Mouse (Mus musculus) intestine, embryonic 14.5 days (tissue): ENCODE measurements at regions not wholly inside any gene's neighbourhood (a gene's known extent, or its start where the extent isn't known, plus 50 kb on each side); places are given as distances from the start of the nearest gene placed in this dataset.

Source experiments
- ATAC-seq: fragments of 200-750 bp; cut with Nextera tagmentation; replicated peaks from 2 replicates; pipeline ENCODE4 v1.8.0; 2017; ENCODE audit warnings: low read depth, moderate number of reproducible peaks, moderate TSS enrichment, moderate library complexity; ENCODE audit not compliant: low FRiP score, low TSS enrichment
- DNase-seq: peaks from one replicate; pipeline ENCODE4 v3.0.0-alpha.2; 2018; ENCODE audit warnings: low spot score
- H3K27ac ChIP-seq: fragments of 300-500 bp; sonication (generic); 2 replicates; pipeline ENCODE4 v1.5.1; 2014; ENCODE audit warnings: low read depth, mild to moderate bottlenecking, control low read depth
- H3K27me3 ChIP-seq: fragments of 300-500 bp; sonication (generic); replicated peaks from 2 replicates; pipeline ENCODE4 v1.6.1; 2014; ENCODE audit warnings: low read length, control low read depth; ENCODE audit not compliant: control insufficient read depth, insufficient read depth
- H3K36me3 ChIP-seq: fragments of 300-500 bp; sonication (generic); 2 replicates; pipeline ENCODE4 v1.6.1; 2014; ENCODE audit warnings: low read length, control low read depth; ENCODE audit not compliant: control insufficient read depth, insufficient read depth
- H3K4me1 ChIP-seq: fragments of 300-500 bp; sonication (generic); replicated peaks from 2 replicates; pipeline ENCODE4 v1.6.1; 2014; ENCODE audit warnings: low read length, control low read depth, mixed read lengths; ENCODE audit not compliant: control insufficient read depth, insufficient read depth
- H3K4me2 ChIP-seq: fragments of 300-500 bp; sonication (generic); 2 replicates; pipeline ENCODE4 v1.6.1; 2014; ENCODE audit warnings: low read length
- H3K4me3 ChIP-seq: fragments of 300-500 bp; sonication (generic); 2 replicates; pipeline ENCODE4 v1.5.1; 2014; ENCODE audit warnings: low read depth, low read length, control low read depth, mixed read lengths
- H3K9ac ChIP-seq: fragments of 300-500 bp; sonication (generic); 2 replicates; pipeline ENCODE4 v1.6.1; 2014; ENCODE audit warnings: mild to moderate bottlenecking, low read length
- H3K9me3 ChIP-seq: fragments of 300-500 bp; sonication (generic); 2 replicates; pipeline ENCODE4 v1.6.1; 2016; ENCODE audit warnings: low read length, control low read depth; ENCODE audit not compliant: control insufficient read depth
- WGBS: fragments of 180-500 bp; shearing (Covaris S2); extraction: QIAGEN DNeasy Blood & Tissue Kit; methylation state at CpG from one replicate; pipeline ENCODE4 v1.1.7; 2014; 5-methylcytosine and 5-hydroxymethylcytosine counted together

GRCm38 (mm10) chr16:55039777-55040176 is 258.0 kb downstream of the Zpld1 start:
- H3K36me3 ChIP-seq, result no peaks in the 10 kb centered on the region
- H3K4me1 ChIP-seq, result no peaks in the 10 kb centered on the region
- no peaks in the 10 kb centered on the region for H3K9me3 ChIP-seq
- ATAC-seq (no peak), DNase-seq (no peak)
- no peak overlapping the region for H3K4me3 ChIP-seq
- no peak overlapping the region for H3K9ac ChIP-seq
- H3K4me2 ChIP-seq, result no peak overlapping the region
- no peaks in the 10 kb centered on the region for H3K27me3 ChIP-seq
- 89% methylated on average over 6 of the region's 6 CpGs for WGBS
- no peak overlapping the region for H3K27ac ChIP-seq

GRCm38 (mm10) chr16:55001661-55002289 is 296.0 kb downstream of the Zpld1 start:
- Histone ChIP-seq H3K4me2 (no peak overlapping the region), H3K27me3 (no peaks in the 10 kb centered on the region), H3K4me3 (no peak overlapping the region), H3K4me1 (no peaks in the 10 kb centered on the region), H3K9ac (no peak overlapping the region), H3K36me3 (no peaks in the 10 kb centered on the region), H3K27ac (no peak overlapping the region), H3K9me3 (no peaks in the 10 kb centered on the region)
- DNase-seq (no peak), ATAC-seq (no peak)
- WGBS, result 82% methylated on average over 2 of the region's 2 CpGs

GRCm38 (mm10) chr16:54991595-54992240 is 306.1 kb downstream of the Zpld1 start:
- H3K4me1 ChIP-seq, result no peaks in the 10 kb centered on the region
- no peaks in the 10 kb centered on the region for H3K36me3 ChIP-seq
- no peak overlapping the region for H3K9ac ChIP-seq
- no peaks in the 10 kb centered on the region for H3K27me3 ChIP-seq
- WGBS, result 30% methylated on average over 4 of the region's 4 CpGs
- DNase-seq (no peak), ATAC-seq (no peak)
- no peak overlapping the region for H3K4me3 ChIP-seq
- no peak overlapping the region for H3K4me2 ChIP-seq
- no peak overlapping the region for H3K27ac ChIP-seq
- H3K9me3 ChIP-seq, result no peaks in the 10 kb centered on the region

GRCm38 (mm10) chr16:54983759-54984218 is 314.0 kb downstream of the Zpld1 start:
- H3K4me2 ChIP-seq, result peak overlapping the region; percentile 37
- no peak overlapping the region for H3K27ac ChIP-seq
- no peaks in the 10 kb centered on the region for H3K27me3 ChIP-seq
- ATAC-seq (no peak), DNase-seq (peak; percentile 78)
- 4% methylated on average over 9 of the region's 9 CpGs for WGBS
- no peaks in the 10 kb centered on the region for H3K4me1 ChIP-seq
- no peak overlapping the region for H3K9ac ChIP-seq
- H3K36me3 ChIP-seq, result no peaks in the 10 kb centered on the region
- H3K4me3 ChIP-seq, result no peak overlapping the region
- no peaks in the 10 kb centered on the region for H3K9me3 ChIP-seq

- ATAC-seq (no peak), DNase-seq (no peak)
- H3K27me3 ChIP-seq, result no peaks in the 10 kb centered on the region
- no peaks in the 10 kb centered on the region for H3K9me3 ChIP-seq
- no peaks in the 10 kb centered on the region for H3K36me3 ChIP-seq
- H3K9ac ChIP-seq, result no peak overlapping the region
- no peaks in the 10 kb centered on the region for H3K4me1 ChIP-seq
- WGBS, result 78% methylated on average over 6 of the region's 6 CpGs
- no peak overlapping the region for H3K4me2 ChIP-seq
- no peak overlapping the region for H3K4me3 ChIP-seq
- no peak overlapping the region for H3K27ac ChIP-seq
Observed at GRCm38 (mm10) chr16:54970356-54970755, 327.4 kb downstream of the Zpld1 start.

- no peaks in the 10 kb centered on the region for H3K27me3 ChIP-seq
- no peaks in the 10 kb centered on the region for H3K4me1 ChIP-seq
- 86% methylated on average over 7 of the region's 7 CpGs for WGBS
- H3K9me3 ChIP-seq, result no peaks in the 10 kb centered on the region
- ATAC-seq (no peak), DNase-seq (no peak)
- no peak overlapping the region for H3K4me3 ChIP-seq
- no peak overlapping the region for H3K9ac ChIP-seq
- no peaks in the 10 kb centered on the region for H3K36me3 ChIP-seq
- no peak overlapping the region for H3K27ac ChIP-seq
- H3K4me2 ChIP-seq, result no peak overlapping the region
Observed at GRCm38 (mm10) chr16:54943808-54944315, 353.9 kb downstream of the Zpld1 start.

GRCm38 (mm10) chr16:54928259-54928658 is 369.5 kb downstream of the Zpld1 start:
- no peaks in the 10 kb centered on the region for H3K4me1 ChIP-seq
- WGBS, result 77% methylated on average over 3 of the region's 3 CpGs
- H3K4me3 ChIP-seq, result no peak overlapping the region
- H3K27ac ChIP-seq, result no peak overlapping the region
- no peak overlapping the region for H3K4me2 ChIP-seq
- H3K9me3 ChIP-seq, result peaks cover 4% of the 10 kb centered on the region; the same call in 1 of the 2 replicates
- DNase-seq (no peak), ATAC-seq (no peak)
- no peak overlapping the region for H3K9ac ChIP-seq
- no peaks in the 10 kb centered on the region for H3K27me3 ChIP-seq
- no peaks in the 10 kb centered on the region for H3K36me3 ChIP-seq

GRCm38 (mm10) chr16:54902911-54903310 is 394.9 kb downstream of the Zpld1 start:
- WGBS, result 88% methylated on average over 4 of the region's 4 CpGs
- H3K36me3 ChIP-seq, result no peaks in the 10 kb centered on the region
- no peaks in the 10 kb centered on the region for H3K4me1 ChIP-seq
- no peak overlapping the region for H3K9ac ChIP-seq
- no peaks in the 10 kb centered on the region for H3K27me3 ChIP-seq
- no peak overlapping the region for H3K27ac ChIP-seq
- DNase-seq (no peak), ATAC-seq (no peak)
- no peak overlapping the region for H3K4me3 ChIP-seq
- H3K9me3 ChIP-seq, result no peaks in the 10 kb centered on the region
- H3K4me2 ChIP-seq, result no peak overlapping the region

- Histone ChIP-seq H3K36me3 (no peaks in the 10 kb centered on the region), H3K4me2 (no peak overlapping the region), H3K4me1 (no peaks in the 10 kb centered on the region), H3K27ac (no peak overlapping the region), H3K27me3 (no peaks in the 10 kb centered on the region), H3K9me3 (no peaks in the 10 kb centered on the region), H3K4me3 (no peak overlapping the region), H3K9ac (no peak overlapping the region)
- DNase-seq, result no peak
- WGBS, result 72% methylated on average over 1 of the region's 1 CpGs
- ATAC-seq, result no peak
Observed at GRCm38 (mm10) chr16:54901461-54901860, 396.3 kb downstream of the Zpld1 start.
